Mouse (Mus musculus) CD8-positive naive resting alpha-beta T cell, adult 2 months (primary cell): ENCODE data around the gene Atp5g2.
"Not testable (repeated sequence)": the region's sequence is repeated elsewhere in the genome, so short reads cannot be mapped to it uniquely, and the experiment has no call there.

Experiments
- DNase-seq, 2 experiments: peaks; one replicate each; pipeline ENCODE4 v3.0.0; 2022; ENCODE audit warnings: low read depth in 2 of 2, low spot score in 2 of 2

Atp5g2 gene

GRCm38 (mm10) chr15:102669571-102669970, 2.6 kb downstream of the Atp5g2 start:
- no peak for DNase-seq

GRCm38 (mm10) chr15:102665494-102665893, 6.7 kb downstream of the Atp5g2 start:
- peak; percentile 44 to 67 for DNase-seq

- no peak for DNase-seq
Observed at GRCm38 (mm10) chr15:102663825-102664224, 8.3 kb downstream of the Atp5g2 start.

- DNase-seq: not testable (repeated sequence)
Observed at GRCm38 (mm10) chr15:102662601-102663000, 9.6 kb downstream of the Atp5g2 start.

GRCm38 (mm10) chr15:102657926-102658381, 14.2 kb downstream of the Atp5g2 start:
- no peak for DNase-seq

- no peak for DNase-seq
Observed at GRCm38 (mm10) chr15:102656658-102657057, 15.5 kb downstream of the Atp5g2 start.

- DNase-seq: not testable (repeated sequence)
Observed at GRCm38 (mm10) chr15:102651928-102652660, 20.1 kb downstream of the Atp5g2 start.

GRCm38 (mm10) chr15:102651107-102651506, 21.0 kb downstream of the Atp5g2 start:
- DNase-seq: no peak

GRCm38 (mm10) chr15:102635817-102636216, 36.3 kb downstream of the Atp5g2 start:
- no peak for DNase-seq

- no peak for DNase-seq
Observed at GRCm38 (mm10) chr15:102634684-102635083, 37.5 kb downstream of the Atp5g2 start.

GRCm38 (mm10) chr15:102625687-102626055, 46.5 kb downstream of the Atp5g2 start:
- DNase-seq: no peak

GRCm38 (mm10) chr15:102624970-102625686, 47.0 kb downstream of the Atp5g2 start, which contains the start of the genes Gm28047 and Atf7:
TSS of gene Gm28047 (minus strand) at chr15:102625067.
TSS of gene Atf7 (minus strand) at chr15:102625464.
- DNase-seq: peak; percentile 99

GRCm38 (mm10) chr15:102624291-102624969, 47.7 kb downstream of the Atp5g2 start:
- no peak for DNase-seq

- no peak for DNase-seq
Observed at GRCm38 (mm10) chr15:102623121-102623520, 49.0 kb downstream of the Atp5g2 start.

GRCm38 (mm10) chr15:102622536-102622935, 49.6 kb downstream of the Atp5g2 start:
- no peak for DNase-seq

- DNase-seq: no peak
Observed at GRCm38 (mm10) chr15:102620765-102621164, 51.4 kb downstream of the Atp5g2 start.

- no peak for DNase-seq
Observed at GRCm38 (mm10) chr15:102619486-102619885, 52.7 kb downstream of the Atp5g2 start.

- no peak for DNase-seq
Observed at GRCm38 (mm10) chr15:102617654-102618053, 54.5 kb downstream of the Atp5g2 start.

GRCm38 (mm10) chr15:102616174-102616573, 56.0 kb downstream of the Atp5g2 start:
- no peak for DNase-seq

GRCm38 (mm10) chr15:102614224-102614623, 57.9 kb downstream of the Atp5g2 start:
- DNase-seq: no peak

GRCm38 (mm10) chr15:102612966-102613365, 59.2 kb downstream of the Atp5g2 start:
- no peak for DNase-seq
